Mouse (Mus musculus) kidney, adult 11 months (tissue): ENCODE results near the gene Sptbn4.

Source experiments
- DNase-seq: peaks from one replicate; pipeline ENCODE4 v3.0.0; 2022

Sptbn4 gene

DNA sequence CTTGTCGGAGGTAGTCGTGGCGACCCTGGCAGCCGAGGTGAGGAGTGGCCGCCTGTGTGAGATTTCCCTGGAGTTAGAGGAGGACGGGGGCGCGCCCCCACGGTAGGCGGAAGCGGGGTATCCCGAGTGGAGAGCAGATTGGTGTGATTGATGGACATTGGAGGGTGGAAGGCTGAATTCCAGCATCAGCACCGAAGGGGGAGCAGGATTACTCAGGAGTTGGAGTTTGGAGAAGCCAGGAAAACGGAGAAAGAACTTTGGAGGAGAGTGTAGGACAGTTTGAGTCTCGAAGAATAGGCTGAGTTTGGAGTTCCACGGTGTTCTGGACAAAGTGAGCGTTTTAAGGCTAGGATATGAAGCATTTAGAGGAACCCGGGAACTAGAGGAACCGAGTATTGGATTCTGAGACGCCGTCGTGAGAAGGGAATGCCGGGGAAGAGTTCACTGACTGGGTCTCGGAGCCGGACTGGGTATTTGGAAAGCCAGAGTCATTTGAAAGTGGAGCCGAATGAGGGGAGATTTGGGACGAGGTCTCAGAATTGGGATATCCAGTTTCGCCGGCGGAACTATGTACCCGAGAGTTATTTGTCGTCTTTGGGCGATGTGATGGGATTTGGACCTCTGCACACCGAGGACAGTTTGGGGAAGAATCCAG, 26.5 kb upstream of the Sptbn4 start:
- DNase-seq = no peak

DNA sequence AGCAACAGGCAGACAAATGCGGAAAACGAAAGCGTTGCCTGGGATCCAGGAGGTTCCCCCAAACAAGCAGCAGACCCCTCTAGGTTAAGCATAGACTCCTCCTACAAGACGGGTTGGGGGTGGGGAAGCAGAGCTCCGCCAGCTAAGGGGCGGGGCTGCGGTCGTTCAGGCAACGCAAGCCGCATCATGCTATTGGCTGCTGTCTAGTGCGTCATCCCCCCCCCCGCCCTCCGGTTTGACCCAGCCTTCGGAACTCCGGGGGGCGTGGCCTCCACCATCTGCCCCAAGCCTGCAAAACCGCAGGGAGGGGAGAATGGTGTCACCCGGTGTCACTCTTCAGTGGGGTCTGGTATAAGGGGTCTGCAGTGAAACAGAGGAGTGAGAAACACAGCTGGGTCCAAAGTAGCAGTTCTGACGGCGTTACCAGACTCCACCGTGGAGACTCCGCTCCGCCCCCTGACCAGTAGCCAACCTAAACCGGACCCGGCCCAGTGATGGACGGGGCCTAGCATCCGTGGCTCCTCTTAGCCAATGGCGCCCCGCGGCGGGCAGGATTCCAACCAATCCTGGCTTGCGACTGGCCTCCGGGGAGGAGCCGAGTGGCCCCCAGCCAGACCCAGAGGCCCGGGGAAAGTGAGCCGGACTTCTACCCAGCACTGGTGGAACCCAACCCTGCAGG, 25.8 kb upstream of the Sptbn4 start, which contains the start of gene Sertad3:
Sertad3 (plus strand) TSS at position 613 of the 679 bp plus-strand sequence.
- DNase-seq = peak; percentile 99

DNA sequence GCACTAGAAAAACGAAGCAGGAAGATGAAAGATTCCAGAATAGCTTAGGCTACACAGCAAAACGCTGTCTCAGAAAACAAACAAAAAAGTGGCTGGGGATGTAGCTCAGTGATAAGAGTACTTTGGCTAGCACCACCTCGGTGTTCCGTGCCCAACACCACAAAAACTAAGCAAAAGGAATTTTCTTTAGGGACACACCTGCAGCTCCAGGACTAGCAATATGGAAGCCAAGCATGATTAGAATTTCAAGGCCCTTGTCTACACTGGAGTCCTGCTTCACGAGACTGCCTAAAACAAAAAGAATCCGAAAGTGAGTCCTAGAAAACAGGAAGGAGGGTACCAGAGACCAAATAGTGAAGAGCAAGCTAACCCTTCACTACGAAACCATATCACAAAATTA, 25.1 kb upstream of the Sptbn4 start:
- DNase-seq = no peak

DNA sequence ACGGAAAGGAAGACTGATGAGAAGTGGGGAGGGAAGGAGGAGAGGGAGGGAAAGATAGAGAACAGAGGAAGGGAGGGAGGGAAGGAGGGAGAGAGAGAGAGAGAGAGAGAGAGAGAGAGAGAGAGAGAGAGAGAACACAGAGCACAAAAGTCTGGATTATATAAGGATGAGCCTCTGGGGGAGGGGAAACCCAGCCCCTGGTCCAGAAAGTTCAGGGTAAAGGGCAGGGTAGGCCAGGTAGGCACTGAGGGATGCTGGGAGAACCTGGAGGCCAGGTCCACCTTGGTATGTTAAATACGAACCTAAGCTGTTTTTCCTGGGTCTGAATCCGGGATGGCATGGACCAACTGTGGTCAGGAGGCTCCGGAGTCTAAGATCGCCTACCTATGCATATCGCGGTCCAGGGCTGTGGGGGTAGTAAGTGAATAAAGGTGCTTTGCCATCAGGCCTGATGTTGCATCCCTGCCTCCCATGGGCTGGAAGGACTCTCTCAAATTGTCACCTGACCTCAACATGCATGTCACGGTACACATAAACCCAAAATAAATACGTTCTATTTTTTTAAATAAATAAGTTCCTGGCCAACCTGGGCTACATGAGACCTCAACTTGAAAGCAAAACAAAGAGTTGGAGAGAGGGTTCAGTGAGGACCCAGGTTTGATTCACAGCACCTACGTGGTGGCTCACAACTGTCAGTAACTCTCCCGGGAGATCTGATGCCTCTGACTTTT, 24.1 kb upstream of the Sptbn4 start:
- DNase-seq = no peak

DNA sequence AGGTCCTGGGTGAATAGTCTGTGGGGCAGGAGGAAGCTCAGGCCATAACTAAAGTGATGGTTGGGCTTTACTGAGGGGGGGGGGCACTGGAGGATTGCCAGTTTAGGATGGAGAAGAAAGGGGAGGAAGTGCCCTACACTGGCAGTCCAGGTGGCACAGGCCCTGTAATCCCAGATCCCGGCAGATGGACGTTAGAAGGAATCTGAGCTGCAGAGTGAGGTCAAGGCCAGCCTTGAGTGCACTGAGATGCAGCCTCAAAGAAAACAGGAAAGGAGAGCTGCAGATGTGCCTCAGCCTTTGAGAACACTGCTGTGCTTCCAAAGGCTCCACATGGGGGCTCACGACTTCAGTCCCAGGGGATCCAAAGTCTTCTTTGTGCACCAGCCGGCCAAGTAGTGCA, 20.2 kb upstream of the Sptbn4 start:
- no peak for DNase-seq

DNA sequence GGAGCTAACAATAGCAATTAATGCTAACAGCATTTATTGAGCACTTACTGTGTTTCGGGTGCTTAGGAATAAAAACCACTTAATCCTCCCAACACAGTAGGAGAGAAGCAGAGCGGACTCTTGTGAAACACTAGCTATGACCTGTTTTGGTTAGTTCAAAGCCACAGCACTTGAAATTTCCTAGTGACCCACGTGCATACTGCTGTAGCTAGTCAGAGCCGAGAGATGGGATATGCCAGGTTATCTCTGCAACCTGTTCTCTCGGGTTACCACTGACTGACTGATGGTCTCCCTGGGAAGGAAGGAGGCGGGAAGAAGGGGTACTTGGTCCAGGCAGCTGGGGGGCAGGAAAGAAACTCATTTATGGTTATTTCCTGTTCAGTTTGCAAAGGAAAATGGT, 13.0 kb upstream of the Sptbn4 start:
- no peak for DNase-seq

DNA sequence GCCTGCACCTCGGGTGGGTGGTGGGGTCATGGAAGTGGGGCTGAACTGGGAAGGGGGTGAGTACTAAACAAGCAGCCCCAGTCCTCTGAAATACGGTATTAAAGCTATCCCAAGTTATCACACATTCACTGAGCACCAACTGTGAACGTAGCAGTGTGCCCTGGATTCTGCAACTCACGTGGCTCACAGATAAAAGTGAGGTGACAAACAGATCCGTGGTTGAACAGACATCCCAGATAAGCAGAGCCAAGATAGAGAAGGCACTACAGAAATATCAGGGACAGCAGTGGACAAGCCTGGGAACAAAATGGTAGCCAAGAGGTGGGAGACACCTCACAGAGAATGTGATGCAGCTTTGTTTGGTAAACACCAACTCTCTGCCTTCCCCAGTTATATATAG, 12.2 kb upstream of the Sptbn4 start:
- no peak for DNase-seq

DNA sequence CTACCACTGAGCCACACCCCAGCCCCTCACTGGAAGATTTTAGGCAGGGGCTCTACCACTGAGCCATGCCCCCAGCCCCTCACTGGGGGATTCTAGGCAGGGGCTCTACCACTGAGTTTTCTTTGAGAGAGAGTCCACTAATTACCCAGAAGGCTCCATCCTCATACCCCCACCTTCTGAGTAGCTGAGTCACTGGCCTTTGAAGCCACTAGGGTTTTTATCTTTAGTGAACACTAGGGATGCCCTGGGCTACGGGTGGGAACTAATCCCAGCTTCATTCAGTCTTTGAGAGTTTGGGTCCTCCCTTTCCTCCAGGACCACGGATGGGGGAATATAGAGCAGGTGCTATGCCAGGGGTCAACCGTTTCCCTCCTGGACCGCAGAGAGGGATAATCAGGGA, 11.1 kb upstream of the Sptbn4 start:
- DNase-seq = no peak

DNA sequence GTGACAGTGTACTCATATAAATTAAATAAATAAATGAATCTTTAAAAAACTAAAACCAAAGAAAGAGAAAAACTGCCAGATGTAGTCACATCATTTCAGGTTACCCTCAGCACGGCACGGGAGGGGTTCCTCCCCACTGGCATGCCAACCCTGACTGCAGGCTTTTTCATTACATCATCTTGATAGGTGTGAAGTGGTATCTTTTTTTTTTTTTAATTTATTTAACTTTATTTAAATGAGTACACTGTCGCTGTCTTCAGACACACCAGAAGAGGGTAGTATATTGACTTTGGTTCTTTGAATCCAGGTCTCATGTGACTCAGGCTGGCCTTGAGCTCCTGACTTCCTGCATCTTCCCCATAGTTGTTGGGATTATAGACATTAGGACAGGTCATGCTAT, 7.8 kb upstream of the Sptbn4 start:
- DNase-seq = no peak

DNA sequence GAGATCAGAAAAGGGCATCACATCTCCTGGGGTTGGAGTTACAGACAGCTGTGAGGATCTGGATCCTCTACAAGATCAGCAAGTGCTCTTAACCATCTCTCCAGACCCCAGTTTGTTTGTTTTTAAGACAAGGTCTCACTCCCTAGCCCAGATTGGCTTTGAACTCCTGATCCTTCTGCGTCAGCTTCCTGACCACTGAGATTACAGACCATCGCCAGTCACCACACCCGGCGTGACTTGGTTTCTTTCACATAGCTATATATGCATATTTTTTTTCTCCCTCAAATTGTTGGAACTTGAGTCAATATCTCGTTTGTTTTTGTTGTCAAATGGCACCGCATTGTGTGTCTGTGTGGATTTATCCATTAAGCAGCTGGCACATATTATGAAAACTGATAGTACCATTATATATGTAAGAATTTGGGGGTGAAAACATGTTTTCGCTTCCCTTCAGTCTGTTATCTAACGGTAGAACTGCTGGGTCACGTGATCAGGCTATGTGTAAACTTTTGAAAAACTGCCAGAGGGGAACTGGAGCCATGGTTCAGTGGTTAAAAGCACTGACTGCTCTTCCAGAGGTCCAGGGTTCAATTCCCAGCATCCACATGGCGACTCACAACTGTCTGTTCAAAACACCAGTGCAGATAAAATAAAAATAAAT, 7.1 kb upstream of the Sptbn4 start:
- DNase-seq = no peak

DNA sequence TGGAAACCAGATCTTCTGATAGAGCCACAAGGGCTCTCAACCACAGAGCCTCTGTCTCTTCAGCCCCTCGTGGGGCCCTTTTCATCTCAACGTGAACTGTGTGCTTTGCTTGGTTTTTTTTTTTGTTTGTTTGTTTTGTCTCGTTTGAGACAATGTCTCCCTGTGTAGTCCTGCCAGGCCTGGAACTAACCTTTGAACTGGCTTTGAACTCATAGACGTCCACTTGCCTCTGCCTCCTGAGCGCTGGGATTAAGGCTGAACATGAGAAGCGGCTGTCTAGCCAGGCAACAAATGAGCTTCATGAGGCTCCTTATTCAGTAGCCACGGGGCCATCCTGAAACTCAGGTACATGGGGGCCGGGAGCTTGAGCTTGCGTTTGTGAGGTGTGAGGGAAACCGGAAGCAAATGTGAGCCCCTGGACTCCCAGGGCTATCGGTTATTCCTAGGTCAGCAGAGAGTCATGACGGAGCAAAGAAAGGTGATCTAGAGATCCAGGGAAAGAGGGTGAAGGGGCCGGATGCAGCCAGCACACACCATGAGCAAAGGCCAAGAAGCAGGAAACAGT, 4.8 kb upstream of the Sptbn4 start:
- DNase-seq = no peak

DNA sequence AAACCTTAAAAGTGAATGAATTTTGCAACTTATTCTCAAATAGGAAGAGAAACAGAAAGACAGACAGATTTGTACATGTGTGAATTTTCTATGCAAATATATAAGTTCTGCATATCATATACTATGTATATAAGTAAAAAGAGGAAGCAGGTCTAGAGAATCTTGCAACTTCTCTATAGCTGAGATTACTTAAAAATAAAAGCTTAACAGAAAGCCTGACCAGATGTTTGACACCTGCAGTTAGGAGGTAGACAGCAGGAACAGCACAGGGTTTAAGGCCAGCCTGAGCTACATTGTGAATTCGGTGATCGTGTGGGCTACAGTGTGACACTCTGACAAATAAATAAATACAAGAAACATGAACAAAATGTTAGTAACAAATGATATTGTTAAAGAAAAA, 3.9 kb upstream of the Sptbn4 start:
- no peak for DNase-seq

DNA sequence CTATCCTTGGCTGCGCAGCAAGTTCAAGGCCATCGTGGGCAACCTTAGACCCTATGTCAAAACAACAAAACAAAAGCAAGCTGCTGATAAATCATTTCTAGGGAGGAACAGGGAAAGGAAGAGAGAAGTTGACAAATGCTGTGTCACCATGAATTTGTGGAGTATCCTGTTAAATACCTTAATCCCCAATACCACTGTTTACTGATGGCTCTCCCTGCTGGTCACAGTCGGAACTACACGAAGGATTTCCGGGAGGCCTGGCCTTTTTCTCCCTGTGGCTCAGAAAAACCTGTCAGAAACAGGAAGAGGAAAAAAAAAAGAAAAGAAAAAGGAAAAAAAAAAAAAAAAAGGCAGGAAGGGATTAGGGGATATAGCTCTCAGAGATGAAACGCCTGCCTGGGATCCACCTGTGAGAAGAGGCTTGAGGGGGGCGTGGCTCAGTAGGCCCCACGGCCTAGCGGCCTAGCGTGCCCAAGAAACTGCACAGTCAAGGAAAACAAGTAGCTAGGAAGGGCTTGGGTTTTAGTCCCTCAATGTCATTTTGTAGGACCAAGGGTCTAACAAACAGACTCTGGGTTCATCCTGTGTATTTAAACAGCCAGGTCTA, 1.9 kb upstream of the Sptbn4 start:
- peak; percentile 60 for DNase-seq

DNA sequence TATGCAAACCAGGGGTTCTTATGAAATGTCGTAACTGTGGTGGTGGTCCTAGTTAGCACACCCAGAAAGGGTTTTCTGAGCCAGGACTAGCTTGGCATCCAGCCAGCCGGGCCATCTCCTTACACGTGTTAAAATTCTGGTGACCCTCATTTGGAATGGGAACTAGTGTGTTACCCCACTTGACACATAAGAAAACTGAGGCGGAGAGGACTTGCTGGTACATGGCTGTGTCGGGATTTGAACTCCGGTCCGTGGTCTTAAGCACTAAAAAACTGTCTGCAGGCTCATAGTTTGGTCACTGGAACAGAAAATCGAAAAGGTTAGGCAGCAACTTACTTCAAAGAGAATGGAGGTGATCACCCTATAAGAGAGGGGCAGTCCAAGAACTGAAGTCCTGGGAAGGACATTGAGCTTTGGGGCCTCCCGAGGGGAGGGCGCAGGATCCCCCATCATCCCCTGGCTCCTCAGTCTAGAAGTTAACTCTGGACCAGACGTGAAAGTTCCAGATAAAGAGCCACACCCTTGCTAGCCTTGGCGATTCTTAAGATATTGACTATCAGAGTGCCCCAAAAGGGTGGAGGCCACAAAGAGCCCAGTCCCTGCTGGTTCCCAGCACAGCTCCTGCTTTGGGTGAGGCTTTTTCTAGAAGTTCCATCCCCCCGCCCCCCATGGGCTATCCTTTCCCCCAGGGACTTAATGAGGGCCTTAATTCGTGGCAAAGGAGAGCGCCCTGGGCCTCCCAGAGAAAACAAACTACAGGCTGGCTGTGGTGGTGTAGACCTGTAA, 1.1 kb upstream of the Sptbn4 start:
- no peak for DNase-seq

DNA sequence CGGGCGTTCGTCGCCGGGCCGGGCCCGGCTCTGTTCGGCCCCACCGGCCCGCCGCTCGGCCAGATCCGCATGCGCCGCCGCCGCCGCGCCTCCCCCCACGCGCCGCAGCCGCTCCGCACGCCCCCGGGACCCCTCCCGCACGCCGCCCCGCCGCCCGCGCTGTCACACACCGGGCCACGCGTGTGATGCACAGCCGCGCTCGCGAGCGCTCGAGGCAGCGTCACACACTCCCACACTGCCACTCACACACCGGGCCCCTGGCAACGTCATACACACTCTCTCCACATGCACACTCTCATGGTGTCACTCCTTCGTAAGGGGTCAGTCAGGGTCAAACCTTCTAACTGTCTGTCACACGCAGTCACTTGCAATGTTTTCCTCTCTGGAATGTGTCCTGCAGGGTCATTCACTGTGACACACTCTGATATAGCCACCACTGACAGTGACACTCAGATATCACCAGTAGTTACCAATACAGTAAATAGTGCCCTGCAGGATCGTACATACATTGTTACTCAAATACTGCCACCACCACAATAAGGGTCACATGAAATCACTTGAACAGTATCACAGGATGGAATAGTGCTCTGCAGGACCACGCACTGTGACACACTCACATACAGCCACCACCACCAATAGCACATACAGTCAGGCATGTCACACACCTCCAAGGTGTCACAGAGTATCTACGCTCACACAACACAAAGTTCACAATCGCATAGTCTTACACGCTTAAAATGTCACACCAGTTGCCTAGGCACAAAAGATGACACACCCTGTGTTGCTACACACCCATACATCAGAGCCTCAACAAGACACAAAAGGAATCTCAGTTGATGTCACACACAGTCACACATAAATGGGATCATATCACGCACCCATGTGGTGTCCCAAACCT, 716 bp downstream of the Sptbn4 start:
- DNase-seq = peak; percentile 10

DNA sequence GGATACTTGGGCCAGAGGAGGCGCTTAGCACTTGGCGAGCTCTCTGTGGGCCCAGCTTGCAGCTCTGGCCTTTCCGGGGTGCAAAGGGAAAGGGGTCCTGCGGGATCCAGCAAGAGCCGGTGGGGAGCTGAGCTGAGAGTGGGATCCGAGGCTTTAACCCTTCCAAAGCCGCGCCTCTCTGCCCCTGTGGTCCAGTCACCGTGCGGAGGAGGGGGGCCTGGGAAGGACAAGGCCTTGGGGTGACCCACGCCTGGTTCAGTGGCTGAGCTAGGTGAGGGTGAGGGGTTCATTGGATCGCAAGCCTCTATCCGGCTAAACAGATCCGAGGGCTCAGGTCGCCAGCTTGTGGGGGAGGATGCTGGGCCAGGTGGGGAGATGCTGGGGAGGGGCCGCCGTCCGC, 1.4 kb downstream of the Sptbn4 start:
- no peak for DNase-seq

DNA sequence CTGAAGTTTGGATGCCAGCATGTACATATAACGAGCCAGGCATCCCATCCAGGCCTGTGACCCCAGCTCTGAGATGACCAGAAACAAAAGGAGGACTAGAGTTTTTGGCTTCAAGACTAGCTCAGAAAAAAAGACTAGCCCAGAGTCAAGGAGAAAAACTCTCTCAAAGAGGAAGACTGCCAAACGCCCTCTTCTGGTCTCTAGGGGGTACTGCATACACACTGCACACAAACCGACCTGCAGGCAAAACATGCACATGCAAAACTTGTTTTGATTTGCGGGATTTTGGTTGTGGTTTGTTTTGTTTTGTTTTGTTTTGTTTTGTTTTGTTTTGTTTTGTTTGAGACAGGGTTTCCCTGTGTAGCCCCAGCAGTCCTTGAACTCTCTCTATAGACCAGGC, 7.5 kb downstream of the Sptbn4 start:
- DNase-seq = no peak

DNA sequence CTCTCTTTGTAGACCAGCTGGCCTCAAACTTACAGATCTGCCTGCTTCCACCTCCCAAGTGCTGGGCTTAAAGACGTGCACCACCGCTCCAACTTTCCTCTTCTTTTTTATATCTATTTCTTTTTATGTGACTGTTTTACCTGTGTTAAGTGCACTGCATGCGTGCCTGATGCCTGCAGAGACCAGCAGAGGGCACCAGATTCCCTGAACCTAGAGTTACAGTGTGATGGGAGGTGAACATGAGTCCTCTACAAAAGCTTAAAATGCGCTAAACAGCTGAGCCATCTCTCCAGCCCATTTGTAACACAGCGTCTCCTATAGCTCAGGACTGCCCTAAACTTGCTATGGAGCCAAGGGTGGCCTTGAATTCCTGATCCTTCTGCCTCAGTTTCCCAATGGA, 9.9 kb downstream of the Sptbn4 start:
- no peak for DNase-seq

DNA sequence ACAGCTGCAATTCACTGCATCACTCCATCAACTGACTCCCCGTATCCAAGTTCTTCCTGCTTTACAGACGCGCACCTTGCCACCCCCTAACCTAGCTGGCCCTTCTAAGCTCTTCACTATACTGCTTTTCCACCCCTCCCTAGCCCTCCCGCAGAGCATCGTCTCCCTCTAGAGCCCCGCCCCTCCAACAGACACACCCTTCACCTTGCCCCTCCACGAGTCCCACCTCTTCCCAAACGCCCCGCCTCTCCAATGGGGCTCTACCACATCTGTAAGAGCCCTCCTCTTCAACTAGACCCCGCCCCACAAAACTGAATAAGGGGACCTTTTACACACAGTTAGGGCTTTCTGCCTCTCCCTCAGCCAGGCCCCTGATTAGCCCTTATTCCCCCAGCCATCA, 13.7 kb downstream of the Sptbn4 start:
- DNase-seq = no peak

DNA sequence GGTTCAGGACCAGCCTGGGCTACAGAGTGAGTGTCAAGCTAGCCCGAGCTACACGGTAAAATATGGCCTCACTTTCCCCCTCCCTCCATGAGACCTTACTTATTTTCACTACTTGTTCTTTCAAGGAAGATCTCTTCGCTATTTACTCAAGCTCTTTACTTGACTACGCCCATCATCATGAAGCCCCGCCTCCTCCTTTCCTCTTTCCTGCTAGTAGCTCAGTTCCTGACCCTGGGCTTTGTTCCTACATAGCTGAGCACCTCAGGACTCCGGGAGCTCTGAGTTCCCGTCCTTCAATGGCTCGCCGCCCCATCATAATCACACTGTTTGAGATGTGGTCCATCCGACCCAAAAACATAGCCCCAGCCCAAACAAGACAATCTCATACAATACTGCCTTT, 14.1 kb downstream of the Sptbn4 start:
- DNase-seq = no peak

DNA sequence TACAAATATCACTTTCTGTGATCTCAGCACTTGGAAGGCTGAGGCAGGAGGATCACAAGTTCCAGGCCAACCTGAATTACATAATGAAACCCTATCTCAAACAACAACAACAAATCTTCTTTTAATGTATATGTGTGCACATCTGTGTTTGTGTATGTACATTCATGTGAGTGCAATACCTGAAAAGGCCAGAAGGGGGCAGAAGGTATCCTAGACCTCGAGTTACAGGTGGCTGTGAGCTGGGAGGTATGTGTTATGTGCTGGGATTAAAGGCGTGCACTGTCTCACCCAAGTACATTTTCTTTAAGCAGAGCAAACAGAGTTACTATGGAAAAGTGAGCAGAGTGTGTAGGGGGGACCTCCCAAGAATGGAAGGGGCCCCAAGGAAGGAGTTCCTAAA, 18.4 kb downstream of the Sptbn4 start:
- DNase-seq = no peak
